Mouse (Mus musculus) left cerebral cortex, postnatal 4 days (tissue): Measurements from ENCODE around the gene Vwa3a. TPM values are rescaled to one million over a fixed set of nuclear protein-coding genes. Genes with fewer than 3 reads are reported as not detected.
A peak's percentile ranks its signal among the peaks of the same experiment; 100 is the strongest.
"Not testable (repeated sequence)": the region's sequence is repeated elsewhere in the genome, so short reads cannot be mapped to it uniquely, and the experiment has no call there.

Source experiments
- DNase-seq: peaks from one replicate; pipeline ENCODE4 v3.0.0-alpha.2; 2022
- intact Hi-C: fragments of 180-260 bp; cut with DNase I; formaldehyde crosslinking; loops from one replicate; pipeline ENCODE4 v1.15.1; 2025
- total RNA-seq, 2 experiments: library from RNA; stranded (reverse); gene quantifications; 2 replicates each; pipeline ENCODE4 v1.2.3; 2021

Gene Vwa3a
- total RNA-seq, result 1 to 10 TPM; 5.4 to 8.2 TPM

DNA sequence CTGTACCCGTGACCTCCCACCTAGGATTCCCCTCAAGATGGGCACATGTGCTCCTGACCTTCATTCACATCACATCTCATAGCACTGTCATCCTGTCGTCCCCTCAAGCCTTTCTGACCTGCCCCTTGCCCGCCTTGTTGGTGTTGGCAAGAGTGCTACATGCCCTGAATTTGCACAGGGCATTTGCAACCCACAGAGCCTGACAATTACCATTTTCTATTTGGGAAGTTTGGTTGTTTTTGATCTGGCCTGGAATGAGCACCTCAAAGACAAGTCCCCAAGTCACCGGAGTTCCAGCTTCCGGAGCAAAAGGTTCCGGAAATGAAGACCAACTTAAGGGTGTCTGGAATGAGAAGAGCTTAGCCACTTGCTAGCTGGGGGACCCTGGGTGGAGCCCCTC, at the start of gene Vwa3a:
Vwa3a (plus strand) TSS at position 301 of the 400 bp plus-strand sequence.
- no peak for DNase-seq
- intact Hi-C loops, result no loop called here

DNA sequence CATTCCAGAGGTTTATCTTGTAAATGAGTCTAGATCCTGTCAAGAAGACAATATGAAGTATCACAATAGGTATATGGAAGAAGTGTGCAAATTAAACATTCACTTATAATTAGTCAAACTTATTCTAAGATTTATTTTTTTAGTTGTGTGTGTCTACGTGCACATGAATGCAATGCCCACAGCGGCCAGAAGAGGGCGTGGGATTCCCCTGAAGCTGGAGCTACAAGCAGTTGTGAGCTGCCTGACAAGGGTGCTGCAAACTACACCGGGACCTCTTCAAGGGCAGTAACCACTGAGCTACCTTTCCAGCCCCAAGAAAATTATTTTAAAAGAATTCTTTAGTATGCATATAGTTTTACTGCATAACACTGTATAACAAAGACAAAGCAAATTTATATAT, 48.5 kb upstream of the Vwa3a start:
- peak; percentile 12 for DNase-seq
- intact Hi-C loops, result no loop called here

DNA sequence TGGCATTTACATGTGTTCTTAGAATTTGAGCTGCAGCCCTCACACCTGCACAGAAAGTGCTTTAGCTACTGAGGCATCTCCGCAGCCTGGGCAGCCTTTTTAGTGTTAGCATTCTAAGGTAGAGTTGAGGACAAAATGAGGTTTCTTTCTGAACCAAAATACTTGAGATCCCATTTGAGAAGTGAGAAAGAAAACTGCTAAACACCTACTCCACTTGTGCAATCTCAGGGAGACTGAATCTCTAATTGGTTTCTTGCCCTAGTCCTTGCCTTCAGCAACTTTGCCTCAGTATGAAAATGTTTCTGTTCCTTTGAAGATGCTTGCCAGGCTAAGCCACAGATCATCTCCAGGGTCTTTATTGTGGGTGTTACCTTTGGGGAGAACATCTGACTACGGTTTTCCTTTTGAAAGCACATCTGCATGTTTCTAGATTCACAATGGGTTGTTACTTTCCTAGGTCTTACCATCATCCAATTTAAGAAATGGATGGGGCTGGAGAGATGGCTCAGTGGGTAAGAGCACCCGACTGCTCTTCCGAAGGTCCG, 45.2 kb upstream of the Vwa3a start:
- no peak for DNase-seq

DNA sequence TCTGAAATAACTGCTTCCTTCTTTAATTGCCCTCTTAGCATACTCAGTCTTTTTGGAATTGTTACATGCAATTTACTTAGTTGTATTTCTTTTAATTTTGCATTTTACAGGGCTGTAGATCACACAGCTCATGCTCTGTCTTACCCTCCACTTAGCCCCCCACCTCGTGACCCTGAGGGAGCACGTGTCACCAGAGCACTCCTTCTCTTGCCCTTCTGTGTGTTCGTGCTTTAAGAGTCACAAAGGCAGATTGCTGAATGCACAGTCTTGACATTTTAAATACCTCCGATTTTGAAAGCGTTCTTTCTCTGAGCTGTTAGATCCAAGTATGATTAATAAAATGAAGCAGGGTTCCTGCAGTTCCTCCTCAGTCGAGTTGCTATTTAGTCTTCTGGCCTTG, 43.9 kb upstream of the Vwa3a start:
- intact Hi-C loops, result no loop called here
- DNase-seq, result no peak

More for the DNA sequence above, 45.2 kb upstream of the Vwa3a start:
- intact Hi-C loops, result no loop called here

- intact Hi-C loops, result no loop called here
- DNase-seq, result no peak
Observed at GRCm38 (mm10) chr7:120695641-120696040, 43.5 kb upstream of the Vwa3a start.

DNA sequence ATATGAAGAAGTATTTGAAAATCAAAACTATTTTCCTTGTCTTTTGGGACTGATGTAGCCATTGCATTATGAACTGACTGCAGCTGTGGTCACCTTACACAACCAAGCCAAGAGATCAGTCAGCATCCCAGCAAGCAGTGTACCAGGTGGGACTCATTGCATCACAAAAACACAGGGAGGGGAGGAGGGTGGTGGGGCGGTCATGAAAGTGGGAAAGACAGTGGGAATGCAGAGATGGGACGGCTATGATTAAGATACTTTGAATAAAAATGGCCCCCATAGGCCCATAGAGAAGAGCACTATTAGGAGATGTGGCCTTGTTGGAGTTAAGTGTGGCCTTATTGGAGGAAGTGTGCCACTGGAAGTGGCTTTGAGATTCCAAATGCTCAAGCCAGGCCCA, 42.8 kb upstream of the Vwa3a start:
- intact Hi-C loops, result no loop called here
- DNase-seq, result no peak

- no peak for DNase-seq
- intact Hi-C loops, result no loop called here
Observed at GRCm38 (mm10) chr7:120699586-120699985, 39.5 kb upstream of the Vwa3a start.

GRCm38 (mm10) chr7:120703888-120704287, 35.2 kb upstream of the Vwa3a start:
- peak; percentile 2 for DNase-seq
- intact Hi-C loops, result no loop called here

- DNase-seq, result no peak
- intact Hi-C loops, result no loop called here
Observed at GRCm38 (mm10) chr7:120712071-120712470, 27.0 kb upstream of the Vwa3a start.

DNA sequence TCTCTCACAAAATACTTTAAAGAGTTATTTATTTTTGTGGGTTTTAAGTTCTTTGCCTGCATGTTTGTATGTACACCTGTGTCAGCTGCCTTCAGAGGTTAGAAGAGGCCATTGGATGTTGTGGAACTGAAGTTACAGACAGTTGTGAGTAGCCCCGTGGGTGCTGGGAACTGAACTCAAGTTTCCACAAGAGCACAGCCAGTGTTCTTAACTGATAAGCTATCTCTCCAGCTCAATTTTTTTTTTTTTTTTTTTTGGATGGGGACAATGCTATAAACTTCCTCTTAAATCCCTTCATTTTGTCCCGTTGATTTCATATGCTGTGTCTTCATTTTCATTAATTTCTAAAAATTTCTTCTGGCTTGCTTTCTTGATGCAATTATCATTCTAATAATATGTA, 25.9 kb upstream of the Vwa3a start:
- intact Hi-C loops, result no loop called here
- DNase-seq, result no peak

DNA sequence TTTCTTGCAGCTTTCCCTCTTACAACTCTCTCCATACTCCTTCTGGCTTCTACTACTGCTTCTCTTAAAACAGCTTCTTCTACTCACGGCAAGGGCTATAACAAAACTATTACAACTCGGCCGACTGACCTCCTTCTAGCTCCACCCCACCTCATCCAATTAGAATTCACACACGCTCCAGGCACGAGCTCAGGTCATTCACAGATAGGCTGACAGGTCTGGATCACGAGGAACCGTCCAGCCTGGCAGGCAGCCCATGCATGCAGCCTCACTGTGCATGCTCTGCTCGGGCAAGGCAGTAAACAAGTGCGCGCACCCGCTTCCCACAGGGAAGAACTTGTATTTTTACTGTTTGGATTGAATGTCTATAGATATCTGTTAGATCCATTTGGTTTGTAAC, 25.2 kb upstream of the Vwa3a start:
- intact Hi-C loops, DNase-seq: not testable (repeated sequence)

GRCm38 (mm10) chr7:120717261-120717660, 21.9 kb upstream of the Vwa3a start:
- DNase-seq, result no peak
- intact Hi-C loops, result no loop called here

GRCm38 (mm10) chr7:120721051-120721450, 18.1 kb upstream of the Vwa3a start:
- intact Hi-C loops, result no loop called here
- no peak for DNase-seq

DNA sequence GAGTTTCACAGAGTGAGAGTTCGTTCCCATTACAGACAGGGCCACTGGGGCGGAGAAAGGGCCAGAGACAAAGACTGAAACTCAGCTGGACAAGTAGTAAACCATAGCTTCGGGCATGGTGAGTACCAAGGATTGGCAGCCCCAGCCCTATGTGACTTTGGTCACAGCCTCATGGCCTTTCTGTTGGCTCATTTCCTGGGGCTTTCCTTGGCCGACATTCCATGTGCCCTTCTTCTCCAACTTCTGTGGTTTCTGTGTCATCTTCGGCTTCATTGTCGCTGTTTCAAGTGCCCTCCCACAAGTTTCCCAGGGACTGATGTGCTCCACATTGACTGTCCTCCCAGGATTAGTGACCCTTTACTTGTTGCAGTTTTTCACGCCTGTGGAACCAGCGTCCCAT, 17.7 kb upstream of the Vwa3a start:
- peak; percentile 5 for DNase-seq
- intact Hi-C loops, result no loop called here

DNA sequence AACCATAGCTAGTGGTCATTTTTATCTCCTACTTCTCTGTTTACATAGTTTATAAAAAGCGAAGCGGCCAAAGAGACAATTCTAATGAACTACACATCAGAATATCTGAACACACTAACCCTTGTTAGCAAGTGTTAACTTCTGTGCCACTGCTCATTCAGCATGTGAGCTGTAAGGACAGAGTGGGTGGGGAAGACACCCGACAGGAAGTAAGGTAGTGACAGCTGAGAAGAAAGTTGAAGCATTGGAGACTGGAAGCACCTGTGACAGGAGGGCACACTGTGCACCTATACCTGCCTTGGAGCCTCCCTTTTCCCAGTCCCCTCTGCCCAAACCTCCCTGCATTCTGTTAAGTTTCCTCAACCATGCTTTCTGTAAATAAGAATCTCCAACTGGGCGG, 17.1 kb upstream of the Vwa3a start:
- intact Hi-C loops, result no loop called here
- no peak for DNase-seq

DNA sequence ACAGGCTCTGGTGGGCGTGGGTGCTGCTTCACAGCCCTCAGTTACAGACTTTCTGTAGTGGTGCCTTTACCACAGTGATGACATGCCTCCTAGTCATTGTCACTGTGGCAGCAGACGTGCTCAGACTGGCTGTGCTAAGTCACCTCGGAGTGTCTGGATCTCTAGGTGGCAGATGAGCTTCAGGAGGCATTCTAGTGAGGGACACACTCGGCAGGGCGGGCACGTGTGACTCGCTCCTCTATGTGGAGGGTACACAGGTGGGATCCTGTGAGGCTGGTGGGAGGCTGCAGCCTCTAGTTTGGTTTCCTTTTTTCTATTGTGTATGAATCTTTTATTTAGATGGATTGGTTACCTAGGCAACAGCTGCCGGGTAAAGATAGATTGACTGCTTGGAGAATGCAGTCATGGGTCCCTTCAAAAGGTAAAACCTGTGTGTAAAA, 16.3 kb upstream of the Vwa3a start:
- no peak for DNase-seq
- intact Hi-C loops, result no loop called here

- DNase-seq, result peak; percentile 7
- intact Hi-C loops, result no loop called here
Observed at GRCm38 (mm10) chr7:120727581-120727980, 11.5 kb upstream of the Vwa3a start.

GRCm38 (mm10) chr7:120729635-120730034, 9.5 kb upstream of the Vwa3a start:
- intact Hi-C loops, result no loop called here
- DNase-seq, result no peak

DNA sequence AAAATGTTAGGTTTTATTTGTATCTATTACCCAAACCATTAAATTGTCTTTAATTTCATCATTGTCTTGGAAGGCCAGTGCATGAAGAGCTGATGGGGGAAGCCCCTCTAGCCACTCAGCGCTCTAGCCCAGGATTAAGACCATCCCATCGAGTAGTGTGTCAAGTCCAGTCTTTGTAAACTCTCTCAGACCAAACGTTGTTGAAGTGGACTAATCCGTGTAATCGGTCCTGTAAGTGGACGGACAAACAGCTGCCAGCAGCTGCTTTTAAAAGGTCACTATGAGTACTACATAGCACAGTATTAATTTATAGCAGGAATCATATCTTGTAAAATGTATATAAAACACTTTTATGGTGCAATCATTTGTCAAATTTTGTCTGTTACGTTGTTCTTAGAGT, 6.2 kb upstream of the Vwa3a start:
- intact Hi-C loops, result no loop called here

GRCm38 (mm10) chr7:120739558-120740101, 512 bp downstream of the Vwa3a start:
- DNase-seq, result no peak
- intact Hi-C loops, result no loop called here

More for the DNA sequence above, 6.2 kb upstream of the Vwa3a start:
- DNase-seq, result no peak

GRCm38 (mm10) chr7:120743366-120744351, 4.5 kb downstream of the Vwa3a start:
- intact Hi-C loops, result no loop called here
- DNase-seq, result no peak

DNA sequence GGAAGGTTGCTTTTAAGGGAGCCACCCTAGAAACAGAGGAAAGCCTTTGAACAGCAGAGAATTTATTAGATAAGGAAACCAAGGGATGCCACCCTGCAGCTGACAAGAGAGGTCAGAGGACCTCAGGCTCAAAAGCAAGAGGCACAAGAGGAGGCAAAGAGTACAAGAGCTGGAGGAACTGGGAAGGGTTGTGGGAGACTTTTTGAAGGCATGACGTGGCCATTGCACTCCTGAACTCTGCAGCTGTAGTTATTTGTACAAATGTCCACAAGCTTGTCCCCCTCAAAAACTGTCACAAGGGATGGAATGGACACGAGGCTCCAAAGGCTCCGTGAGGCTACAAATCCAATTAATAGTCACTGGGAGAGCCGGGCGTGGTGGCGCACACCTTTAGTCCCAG, 5.5 kb downstream of the Vwa3a start:
- DNase-seq, result no peak
- intact Hi-C loops, result no loop called here
